Mouse (Mus musculus) T-helper 2 cell (primary cell): ENCODE measurements around the gene Pdpn.

Source experiments
- in situ Hi-C: fragments of 300-600 bp; cut with MboI, MseI; formaldehyde crosslinking; loops from one replicate; pipeline ENCODE4 v1.15.1; 2025; ENCODE audit warnings: high pct_unique_total_duplicates

Pdpn gene

DNA sequence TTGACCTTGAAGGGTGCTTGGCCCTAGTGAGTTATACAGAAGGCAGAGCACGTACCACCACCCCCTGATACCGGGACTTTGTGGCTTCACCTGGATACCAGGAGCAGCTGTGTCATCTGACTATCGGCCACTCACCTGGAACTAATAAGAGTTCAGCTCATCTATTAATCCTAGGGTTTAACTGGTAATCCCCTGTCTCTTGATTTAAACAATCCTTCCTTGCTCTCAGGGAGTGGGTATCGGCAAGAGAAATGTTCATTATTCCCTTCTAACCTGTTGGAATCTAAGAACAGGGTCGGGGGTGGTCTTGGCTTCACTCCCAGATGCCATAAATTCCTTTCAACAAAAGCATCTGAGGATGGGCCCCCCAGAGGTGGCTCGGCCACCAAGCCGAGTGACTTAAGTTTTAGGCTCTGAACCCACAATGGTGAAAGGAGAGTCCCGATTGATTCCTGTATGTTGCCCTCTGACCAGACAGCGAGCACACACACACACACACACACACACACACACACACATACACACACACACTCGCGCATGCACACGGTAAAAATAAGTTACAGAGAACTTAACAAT is 837 bp upstream of the Pdpn start:
- in situ Hi-C loops = no loop called here

DNA sequence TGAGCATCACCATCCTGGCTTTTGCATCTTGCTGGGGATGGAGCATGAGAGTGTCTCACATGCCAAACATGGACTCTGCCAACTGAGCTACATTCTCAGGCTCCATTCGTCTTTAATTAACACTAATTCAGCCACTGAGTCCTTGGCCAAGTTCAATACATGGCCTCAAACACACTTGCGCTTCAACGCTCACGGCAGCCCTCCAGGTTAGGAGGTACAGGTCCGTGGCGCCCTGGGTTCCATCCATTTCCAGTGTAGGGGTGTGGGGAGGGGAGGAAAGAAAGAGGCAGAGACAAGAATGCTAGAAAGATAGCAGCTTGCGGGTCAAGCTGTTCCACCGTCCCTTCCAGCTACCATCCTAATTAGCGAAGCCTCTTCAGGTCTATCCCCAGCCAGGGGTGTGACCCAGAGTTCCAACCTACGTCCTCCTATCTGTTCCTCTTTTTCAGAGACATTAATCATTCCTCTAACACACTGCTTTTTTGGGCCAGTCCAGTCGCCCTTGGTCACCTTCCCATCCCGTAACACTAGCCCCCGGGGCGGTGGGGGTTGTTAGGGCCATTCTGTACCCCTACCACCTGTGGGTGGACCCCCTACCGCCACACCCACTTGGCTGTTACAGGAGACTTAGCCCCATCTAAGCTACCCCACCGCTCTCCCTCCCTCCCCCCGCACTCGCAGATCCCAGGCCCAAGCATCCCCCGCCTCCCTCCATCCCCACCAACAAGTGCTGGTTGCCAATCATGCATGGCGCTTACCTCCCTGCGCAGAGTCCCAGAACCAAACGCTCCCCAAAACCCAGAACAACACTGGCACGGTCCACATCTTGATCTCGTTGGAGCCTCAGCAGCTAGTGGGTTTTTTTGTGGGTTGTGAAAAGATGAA is 691 bp downstream of the Pdpn start:
- in situ Hi-C loops = no loop called here

GRCm38 (mm10) chr4:143297016-143297556 is 2.3 kb downstream of the Pdpn start:
- in situ Hi-C loops = no loop called here

GRCm38 (mm10) chr4:143296153-143296552 is 3.2 kb downstream of the Pdpn start:
- in situ Hi-C loops = no loop called here

DNA sequence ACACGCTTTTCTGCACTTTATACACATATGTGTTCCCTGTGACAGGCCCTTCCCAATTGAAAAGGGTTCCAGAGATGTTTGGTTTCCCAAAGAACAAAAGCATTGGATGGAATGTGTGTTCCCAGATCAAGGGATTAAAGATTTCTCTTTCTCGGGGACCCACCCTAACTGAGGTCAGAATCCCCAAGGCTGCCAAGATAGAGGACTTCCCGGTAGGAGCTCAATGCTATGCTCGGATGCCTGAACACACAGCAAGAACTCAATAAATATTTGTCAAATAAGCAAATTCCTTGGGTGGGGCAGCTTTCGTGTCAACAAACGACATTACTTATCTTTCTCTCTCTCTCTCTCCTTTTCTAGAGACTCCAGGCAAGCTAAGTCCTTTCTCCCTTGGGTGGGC is 5.0 kb downstream of the Pdpn start:
- in situ Hi-C loops = no loop called here

GRCm38 (mm10) chr4:143288880-143289279 is 10.5 kb downstream of the Pdpn start:
- in situ Hi-C loops = no loop called here

DNA sequence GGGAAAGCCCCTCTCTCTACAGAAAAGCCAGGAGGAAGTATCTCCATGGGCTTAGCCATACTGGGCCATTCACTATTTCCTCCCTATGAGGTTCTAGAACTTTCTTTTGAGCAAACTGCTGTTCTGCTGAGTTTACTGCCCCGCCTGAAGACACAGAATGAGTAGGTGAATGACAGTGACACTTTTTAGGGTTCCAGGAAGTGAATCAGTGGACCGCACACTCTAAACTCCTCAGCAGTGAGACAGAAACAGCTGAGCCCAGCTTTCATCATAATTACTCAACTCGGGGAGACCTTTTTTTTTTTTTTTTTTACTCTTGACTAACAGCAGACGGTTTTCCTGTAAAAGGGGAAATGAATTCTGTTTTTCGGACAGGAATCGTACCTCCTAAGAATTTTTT is 10.9 kb downstream of the Pdpn start:
- in situ Hi-C loops = no loop called here

- in situ Hi-C loops = no loop called here
Measured at GRCm38 (mm10) chr4:143287065-143287464, 12.3 kb downstream of the Pdpn start.

DNA sequence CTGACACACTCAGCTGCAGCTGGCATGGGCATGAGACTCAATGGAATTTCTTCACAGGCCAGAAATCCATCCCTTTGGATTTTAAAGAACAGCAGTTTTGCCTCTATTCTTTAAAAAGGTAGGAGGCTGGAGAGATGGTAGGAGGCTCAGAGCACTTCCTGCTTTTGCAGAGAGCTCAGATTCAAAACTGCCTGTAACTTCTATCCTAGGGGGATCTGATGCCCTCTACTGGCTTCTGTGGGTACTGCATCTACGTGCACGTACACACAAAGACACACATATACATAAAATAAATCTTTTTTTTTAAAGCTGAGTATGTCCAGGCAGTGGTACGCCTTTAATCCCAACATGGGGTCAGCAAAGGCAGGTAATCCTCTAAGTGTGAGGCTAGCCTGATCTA is 19.2 kb downstream of the Pdpn start:
- in situ Hi-C loops = no loop called here

DNA sequence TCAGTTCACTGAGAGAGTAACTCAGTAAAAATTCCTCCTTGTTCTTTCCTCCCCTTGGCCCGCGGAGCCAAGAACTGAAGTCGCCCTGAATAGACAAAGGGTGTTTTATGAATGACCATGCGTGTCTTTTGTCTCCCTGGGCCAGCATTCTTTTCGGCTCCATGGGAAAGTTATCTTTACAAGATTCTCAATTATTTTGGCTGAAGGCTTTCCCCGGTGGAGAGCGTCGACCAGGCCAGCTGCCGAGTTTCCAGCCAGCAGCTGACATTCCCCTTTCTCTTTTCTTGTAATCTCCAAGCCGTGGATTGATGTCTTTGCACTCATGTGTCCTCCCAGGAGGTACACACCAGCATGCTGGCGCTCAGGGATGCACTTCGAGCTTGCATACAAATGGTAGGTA is 19.7 kb downstream of the Pdpn start:
- in situ Hi-C loops = no loop called here

DNA sequence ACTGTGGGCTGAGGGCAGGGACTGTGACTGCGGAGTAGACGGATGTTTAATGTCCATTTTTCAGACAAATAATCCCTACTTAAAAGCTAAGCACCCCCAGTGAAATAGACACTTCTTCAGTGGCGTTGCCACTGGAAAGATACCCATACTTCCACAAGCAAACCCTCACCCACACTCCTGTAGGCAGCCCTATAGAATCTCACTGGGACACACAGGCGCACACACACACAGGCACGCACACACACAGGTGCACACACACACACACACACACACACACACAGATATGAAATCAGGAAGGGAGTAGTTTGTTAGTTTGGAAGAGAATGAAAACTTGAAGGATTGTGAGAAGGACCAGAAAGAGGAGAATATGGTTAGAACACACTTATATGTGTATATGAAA is 20.3 kb downstream of the Pdpn start:
- in situ Hi-C loops = no loop called here

DNA sequence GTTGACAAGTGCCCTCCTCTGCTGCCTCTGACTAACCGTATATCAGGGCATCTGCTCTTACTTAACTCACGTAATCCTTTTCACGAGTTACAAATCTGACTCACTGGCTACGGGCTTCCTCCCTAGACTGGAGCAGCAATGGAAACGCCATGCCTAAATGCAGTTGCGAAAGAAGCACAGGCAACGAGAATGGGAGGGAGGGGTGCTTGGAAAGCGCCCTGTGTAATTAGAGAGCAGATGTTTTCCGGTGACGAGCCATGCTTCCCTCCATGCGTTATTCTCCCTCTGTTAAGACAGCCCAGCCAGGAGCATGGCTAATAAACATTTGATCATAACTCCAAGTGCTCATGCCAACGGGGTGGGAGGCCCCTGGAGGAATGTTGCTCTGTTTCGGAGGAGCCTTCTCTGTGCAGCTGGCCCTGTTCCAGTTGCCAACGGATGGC is 20.9 kb downstream of the Pdpn start:
- in situ Hi-C loops = no loop called here

DNA sequence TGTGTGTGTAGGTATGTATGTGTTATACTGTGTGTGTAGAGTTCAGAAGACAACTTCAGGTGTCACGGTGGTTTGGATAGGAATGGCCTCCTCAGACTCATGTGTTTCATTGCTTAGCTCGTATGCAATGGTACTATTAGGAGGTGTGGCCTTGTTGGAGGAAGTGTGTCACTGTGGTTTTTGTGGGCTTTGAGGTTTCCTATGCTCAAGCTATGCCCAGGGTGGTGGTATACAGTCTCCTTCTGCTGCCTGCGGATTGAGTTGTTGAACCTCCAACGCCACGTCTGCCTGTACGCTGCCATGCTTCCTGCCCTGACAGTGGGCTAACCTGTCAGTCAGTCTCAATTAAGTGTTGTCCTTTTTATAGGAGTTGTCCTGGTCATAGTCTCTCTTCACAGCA is 22.0 kb downstream of the Pdpn start:
- in situ Hi-C loops = no loop called here

DNA sequence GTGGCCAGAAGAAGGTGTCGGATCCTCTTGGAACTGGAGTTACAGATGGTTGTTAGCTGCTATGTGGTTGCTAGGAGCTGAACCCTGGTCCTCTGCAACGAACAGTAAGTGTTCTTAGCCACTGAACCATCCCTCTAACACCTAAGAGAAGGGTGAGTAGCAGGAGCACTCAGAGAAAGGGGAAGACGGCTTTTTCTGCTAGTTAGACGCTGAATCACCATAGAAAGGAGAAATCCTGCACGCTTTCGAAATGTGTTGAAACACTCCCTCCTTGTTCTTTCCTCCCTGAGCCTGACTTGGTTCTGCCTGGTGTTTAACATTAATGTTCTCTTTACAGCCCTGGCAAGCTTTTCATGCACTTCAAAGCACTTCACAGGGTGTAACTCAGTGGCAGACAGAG is 27.8 kb downstream of the Pdpn start:
- in situ Hi-C loops = no loop called here

GRCm38 (mm10) chr4:143270903-143271302 is 28.5 kb downstream of the Pdpn start:
- in situ Hi-C loops = no loop called here

DNA sequence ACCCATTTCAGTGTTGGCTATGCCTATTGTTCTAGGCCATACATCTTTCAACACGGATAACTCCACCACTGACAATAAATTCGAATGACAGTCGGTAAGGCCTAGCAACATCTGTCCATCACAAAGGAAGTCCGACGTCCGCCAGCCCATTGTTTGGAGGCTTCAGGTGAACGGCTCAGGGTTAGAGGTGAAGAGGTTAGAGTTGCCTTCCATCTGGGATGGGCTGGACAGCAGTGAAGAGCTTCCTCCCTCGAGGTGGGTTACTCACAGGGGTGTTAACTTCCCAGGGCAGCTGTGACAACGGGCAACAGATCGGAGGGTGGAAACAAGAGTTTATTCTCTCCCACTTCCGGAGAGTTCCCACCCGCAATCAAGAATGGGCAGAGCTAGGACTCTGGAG is 36.7 kb downstream of the Pdpn start:
- in situ Hi-C loops = no loop called here

DNA sequence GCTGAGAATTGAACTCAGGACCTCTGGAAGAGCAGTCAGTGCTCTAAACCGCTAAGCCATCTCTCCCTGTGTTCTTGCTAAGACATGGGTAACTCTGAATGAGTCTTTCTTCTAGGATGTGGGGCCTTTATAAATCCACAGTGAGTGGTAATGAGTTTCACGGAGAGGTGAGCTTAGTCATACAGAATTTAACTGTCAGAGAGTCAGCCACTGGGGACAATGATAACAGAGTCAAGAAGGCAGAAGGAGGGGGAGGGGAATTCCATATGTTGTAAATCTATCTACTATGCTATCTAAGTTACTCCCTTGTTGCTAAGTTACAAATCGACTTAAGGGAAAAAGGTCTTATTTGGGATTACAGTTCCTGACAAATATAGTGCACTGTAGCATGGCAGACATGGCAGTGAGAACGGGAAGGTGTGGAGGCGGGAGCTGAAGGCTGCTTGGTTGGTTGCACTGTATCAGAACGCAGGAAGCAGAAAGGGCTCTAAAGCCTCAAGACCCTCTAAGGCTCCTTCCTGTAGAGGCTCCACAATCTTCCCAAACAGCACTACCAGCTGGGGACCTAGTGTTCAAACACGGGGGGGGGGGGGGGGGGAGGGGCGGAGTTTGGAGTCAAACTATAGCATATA is 39.5 kb downstream of the Pdpn start:
- in situ Hi-C loops = no loop called here

DNA sequence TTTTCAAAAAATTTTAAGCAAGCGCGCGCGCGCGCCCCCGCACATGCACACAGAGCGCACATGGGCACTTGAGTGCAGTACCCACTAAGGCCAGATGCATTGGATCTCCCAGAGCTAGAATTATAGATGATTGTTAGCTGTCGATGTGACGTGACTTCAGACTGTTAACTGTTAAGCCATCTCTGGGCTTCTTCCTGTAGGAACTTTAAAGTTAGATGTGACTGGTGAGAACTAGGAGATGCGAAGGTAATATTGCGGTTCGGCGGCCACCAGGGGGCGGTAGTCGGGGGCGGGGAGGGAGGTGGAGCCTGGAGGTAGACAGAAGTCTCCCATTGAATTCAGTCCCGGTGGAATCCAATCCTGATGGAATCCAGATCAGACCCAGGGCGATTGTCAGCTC is 40.8 kb downstream of the Pdpn start:
- in situ Hi-C loops = no loop called here

GRCm38 (mm10) chr4:143257971-143258370 is 41.4 kb downstream of the Pdpn start:
- in situ Hi-C loops = no loop called here

- in situ Hi-C loops = no loop called here
Measured at GRCm38 (mm10) chr4:143255541-143255940, 43.8 kb downstream of the Pdpn start.

GRCm38 (mm10) chr4:143253356-143253755 is 46.0 kb downstream of the Pdpn start:
- in situ Hi-C loops = loop anchor here (5.0 kb wide), 1 partner anchor 216 kb away; no protein-coding TSS in a partner anchor

DNA sequence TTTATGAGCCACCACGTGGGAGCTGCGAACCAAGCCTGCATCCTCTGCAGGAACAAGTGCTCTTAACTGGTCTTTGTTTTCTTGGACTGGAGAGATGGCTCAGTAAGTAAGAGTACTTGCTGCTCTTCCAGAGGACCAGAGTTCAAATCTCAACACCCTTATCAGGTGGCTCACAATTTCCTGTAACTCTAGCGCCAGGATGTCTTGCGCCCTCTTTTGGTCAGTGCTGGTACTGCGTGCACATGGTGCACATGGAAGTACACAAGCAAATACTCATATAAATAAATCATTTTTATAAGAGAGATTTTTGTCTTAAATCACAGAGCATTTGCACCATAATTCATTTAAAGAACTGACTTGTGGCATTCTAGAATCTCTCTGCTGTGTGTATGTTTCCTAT is 51.3 kb downstream of the Pdpn start:
- in situ Hi-C loops = no loop called here
